Mouse (Mus musculus): Measurements from ENCODE around the gene Socs4. TPM values are rescaled to one million over a fixed set of nuclear protein-coding genes. Genes with fewer than 3 reads are reported as not detected.

Socs4 gene
- polyA plus RNA-seq, 1 experiment from 2014 or later, result 3.8 TPM

DNA sequence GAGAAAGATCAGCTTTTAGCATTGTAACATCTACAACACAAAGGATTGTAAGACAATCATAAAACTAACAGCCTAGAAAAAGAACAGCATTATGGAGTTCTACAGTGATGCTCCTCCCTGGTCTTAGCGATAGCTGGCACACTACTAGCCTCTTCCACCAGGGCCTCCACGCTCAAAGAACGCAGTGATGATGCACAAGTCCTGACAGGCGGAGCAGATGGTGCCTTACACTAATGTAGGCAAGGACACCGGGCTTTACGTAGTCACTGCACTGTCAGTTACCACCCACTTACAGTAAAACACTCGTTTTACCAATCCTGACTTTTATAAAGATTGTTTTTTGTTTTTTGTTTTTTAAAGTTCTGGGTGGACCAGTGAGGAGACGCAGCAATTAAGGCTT lies 10.9 kb upstream of the Socs4 start:
- Histone ChIP-seq H3K9ac (no peak overlapping the region), H3K27ac (no peak overlapping the region), H3K36me3 (peaks cover 54% of the 10 kb centered on the region), H3K4me2 (no peak overlapping the region), H3K4me1 (no peaks in the 10 kb centered on the region), H3K4me3 (no peak overlapping the region), H3K9me3 (no peaks in the 10 kb centered on the region), H3K27me3 (no peaks in the 10 kb centered on the region)
- no peak for ATAC-seq (ENCODE audit: borderline replicate concordance, extremely low read depth, low FRiP score, low TSS enrichment)
- WGBS, result 92% methylated on average over 8 of the region's 8 CpGs

DNA sequence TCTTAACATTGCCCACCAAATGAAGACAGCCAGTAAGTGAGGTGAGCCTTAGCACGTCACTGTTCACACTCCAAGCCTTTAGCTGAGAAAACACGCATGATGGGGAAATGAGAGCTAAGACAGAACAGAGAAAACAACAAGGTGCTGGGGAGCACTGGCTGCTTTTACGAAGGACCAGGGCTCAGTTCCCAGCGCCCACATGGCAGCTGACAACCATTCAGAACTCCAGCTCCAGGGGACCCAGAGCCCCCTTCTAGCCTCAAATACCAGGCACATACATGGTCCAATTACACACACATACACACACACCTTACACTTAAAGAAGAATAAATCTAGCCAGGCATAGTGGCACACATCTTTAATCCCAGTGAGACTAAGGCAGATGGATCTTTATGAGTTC lies 7.7 kb upstream of the Socs4 start:
- peaks cover 63% of the 10 kb centered on the region for H3K36me3 ChIP-seq
- H3K4me2 ChIP-seq, result no peak overlapping the region
- no peak overlapping the region for H3K4me3 ChIP-seq
- no peak overlapping the region for H3K9ac ChIP-seq
- no peak for ATAC-seq (ENCODE audit: borderline replicate concordance, extremely low read depth, low FRiP score, low TSS enrichment)
- no peaks in the 10 kb centered on the region for H3K27me3 ChIP-seq
- no peaks in the 10 kb centered on the region for H3K9me3 ChIP-seq
- no peaks in the 10 kb centered on the region for H3K4me1 ChIP-seq
- H3K27ac ChIP-seq, result no peak overlapping the region
- 95% methylated on average over 4 of the region's 4 CpGs for WGBS

DNA sequence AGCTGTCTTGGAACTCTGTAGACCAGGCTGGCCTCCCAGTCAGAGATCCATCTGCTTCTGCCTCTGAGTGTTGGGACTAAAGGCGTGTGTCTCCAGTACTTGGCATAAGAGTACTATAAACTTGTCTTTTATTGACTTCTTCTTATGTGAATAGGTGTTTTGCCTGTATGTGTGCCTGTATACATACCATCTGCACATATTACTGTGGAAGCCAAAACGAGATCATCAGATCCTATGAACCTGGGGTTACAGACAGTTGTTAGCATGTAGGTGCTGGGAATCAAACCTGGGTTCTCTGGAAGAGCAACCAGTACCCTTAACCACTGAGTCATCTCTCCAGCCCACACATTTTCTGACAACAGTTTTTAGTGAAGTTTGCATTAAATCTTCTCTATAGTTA lies 7.0 kb upstream of the Socs4 start:
- Histone ChIP-seq H3K4me1 (0 out of 2 replicates have a peak, but pooled peaks cover 5% of the 10 kb centered on the region), H3K4me3 (no peak overlapping the region), H3K36me3 (peaks cover 63% of the 10 kb centered on the region), H3K27ac (no peak overlapping the region), H3K9me3 (no peaks in the 10 kb centered on the region), H3K27me3 (no peaks in the 10 kb centered on the region), H3K4me2 (no peak overlapping the region), H3K9ac (no peak overlapping the region)
- WGBS, result 84% methylated on average over 2 of the region's 2 CpGs
- no peak for ATAC-seq (ENCODE audit: borderline replicate concordance, extremely low read depth, low FRiP score, low TSS enrichment)

GRCm38 (mm10) chr14:47273751-47274150 lies 3.0 kb upstream of the Socs4 start:
- no peaks in the 10 kb centered on the region for H3K27me3 ChIP-seq
- no peak overlapping the region for H3K4me3 ChIP-seq
- no peak overlapping the region for H3K9ac ChIP-seq
- H3K36me3 ChIP-seq, result peaks cover 33% of the 10 kb centered on the region
- H3K27ac ChIP-seq, result no peak overlapping the region
- no peaks in the 10 kb centered on the region for H3K9me3 ChIP-seq
- no peak for ATAC-seq (ENCODE audit: borderline replicate concordance, extremely low read depth, low FRiP score, low TSS enrichment)
- peaks cover 22% of the 10 kb centered on the region for H3K4me1 ChIP-seq
- H3K4me2 ChIP-seq, result no peak overlapping the region
- WGBS, result 87% methylated on average over 3 of the region's 3 CpGs

DNA sequence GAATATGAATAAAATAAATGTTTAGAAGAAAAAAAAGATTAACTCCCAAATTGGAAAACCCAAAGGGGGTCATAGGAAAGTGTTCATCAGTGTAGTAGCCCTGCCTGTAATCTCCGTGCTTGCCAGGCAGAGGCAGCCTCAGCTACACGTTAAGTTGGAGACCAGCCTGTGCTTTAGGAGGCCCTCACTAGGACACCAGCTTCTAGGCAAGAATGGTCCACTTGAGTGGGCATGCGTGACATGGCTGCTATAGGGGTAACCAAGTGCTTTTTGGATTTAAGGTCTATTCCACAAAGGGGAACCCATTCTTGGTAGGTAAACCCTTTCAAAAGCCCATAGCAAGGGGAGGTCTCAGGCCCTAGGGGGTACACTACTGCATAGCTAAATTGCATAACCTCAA lies 1.3 kb upstream of the Socs4 start:
- H3K4me1 ChIP-seq, result peaks cover 22% of the 10 kb centered on the region
- 19% methylated on average over 3 of the region's 3 CpGs for WGBS
- ATAC-seq (ENCODE audit: borderline replicate concordance, extremely low read depth, low FRiP score, low TSS enrichment), result no peak
- H3K4me2 ChIP-seq, result peak overlapping the region; percentile 69
- H3K9me3 ChIP-seq, result no peaks in the 10 kb centered on the region
- H3K9ac ChIP-seq, result peak overlapping the region; percentile 74
- no peaks in the 10 kb centered on the region for H3K27me3 ChIP-seq
- H3K4me3 ChIP-seq, result peak overlapping the region; percentile 88
- peaks cover 21% of the 10 kb centered on the region; the same call in 1 of the 2 replicates for H3K36me3 ChIP-seq
- H3K27ac ChIP-seq, result no peak overlapping the region

GRCm38 (mm10) chr14:47276036-47276603 lies 611 bp upstream of the Socs4 start:
- Histone ChIP-seq H3K27ac (peak overlapping the region; percentile 96), H3K9me3 (no peaks in the 10 kb centered on the region), H3K36me3 (peaks cover 17% of the 10 kb centered on the region; the same call in 1 of the 2 replicates), H3K27me3 (no peaks in the 10 kb centered on the region), H3K4me1 (peaks cover 22% of the 10 kb centered on the region), H3K4me3 (peak overlapping the region; percentile 88), H3K9ac (peak overlapping the region; percentile 74), H3K4me2 (peak overlapping the region; percentile 69)
- 2% methylated on average over 22 of the region's 22 CpGs for WGBS
- peak; percentile 21; the same call in 1 of the 2 replicates for ATAC-seq (ENCODE audit: borderline replicate concordance, extremely low read depth, low FRiP score, low TSS enrichment)

GRCm38 (mm10) chr14:47279058-47279457 lies 2.3 kb downstream of the Socs4 start:
- H3K4me2 ChIP-seq, result no peak overlapping the region
- no peak overlapping the region for H3K4me3 ChIP-seq
- H3K9me3 ChIP-seq, result no peaks in the 10 kb centered on the region
- no peak overlapping the region for H3K27ac ChIP-seq
- no peak overlapping the region for H3K9ac ChIP-seq
- 79% methylated on average over 2 of the region's 2 CpGs for WGBS
- H3K4me1 ChIP-seq, result peaks cover 31% of the 10 kb centered on the region
- H3K27me3 ChIP-seq, result no peaks in the 10 kb centered on the region
- ATAC-seq (ENCODE audit: borderline replicate concordance, extremely low read depth, low FRiP score, low TSS enrichment), result no peak
- H3K36me3 ChIP-seq, result no peaks in the 10 kb centered on the region

DNA sequence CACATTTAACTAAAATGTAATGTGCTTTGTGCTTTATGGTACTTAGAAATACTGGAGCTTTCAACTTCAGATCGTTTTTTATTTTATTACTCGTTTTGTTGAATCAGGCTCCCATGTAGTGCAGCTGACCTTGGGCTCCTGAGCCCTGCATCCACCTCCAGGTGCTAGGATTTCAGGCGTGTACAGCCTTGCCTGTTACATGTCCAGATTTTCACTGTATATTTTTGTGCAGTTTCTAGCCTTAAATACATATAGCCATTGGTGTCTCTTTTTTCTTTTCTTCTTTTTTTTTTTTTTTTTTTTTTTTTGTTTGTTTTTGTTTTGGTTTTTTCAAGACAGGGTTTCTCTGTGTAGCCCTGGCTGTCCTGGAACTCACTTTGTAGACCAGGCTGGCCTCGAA lies 4.8 kb downstream of the Socs4 start:
- 86% methylated on average over 4 of the region's 4 CpGs for WGBS
- no peaks in the 10 kb centered on the region for H3K36me3 ChIP-seq
- no peaks in the 10 kb centered on the region for H3K27me3 ChIP-seq
- H3K27ac ChIP-seq, result no peak overlapping the region
- no peak overlapping the region for H3K4me3 ChIP-seq
- peaks cover 16% of the 10 kb centered on the region; the same call in 1 of the 2 replicates for H3K4me1 ChIP-seq
- H3K9me3 ChIP-seq, result no peaks in the 10 kb centered on the region
- no peak overlapping the region for H3K9ac ChIP-seq
- H3K4me2 ChIP-seq, result no peak overlapping the region
- no peak for ATAC-seq (ENCODE audit: borderline replicate concordance, extremely low read depth, low FRiP score, low TSS enrichment)

GRCm38 (mm10) chr14:47283568-47283967 lies 6.8 kb downstream of the Socs4 start:
- Histone ChIP-seq H3K27me3 (no peaks in the 10 kb centered on the region), H3K9ac (no peak overlapping the region), H3K4me3 (no peak overlapping the region), H3K9me3 (no peaks in the 10 kb centered on the region), H3K4me2 (no peak overlapping the region), H3K4me1 (0 out of 2 replicates have a peak, but pooled peaks cover 9% of the 10 kb centered on the region), H3K27ac (no peak overlapping the region), H3K36me3 (no peaks in the 10 kb centered on the region)
- 40% methylated on average over 7 of the region's 7 CpGs for WGBS
- ATAC-seq (ENCODE audit: borderline replicate concordance, extremely low read depth, low FRiP score, low TSS enrichment), result no peak

DNA sequence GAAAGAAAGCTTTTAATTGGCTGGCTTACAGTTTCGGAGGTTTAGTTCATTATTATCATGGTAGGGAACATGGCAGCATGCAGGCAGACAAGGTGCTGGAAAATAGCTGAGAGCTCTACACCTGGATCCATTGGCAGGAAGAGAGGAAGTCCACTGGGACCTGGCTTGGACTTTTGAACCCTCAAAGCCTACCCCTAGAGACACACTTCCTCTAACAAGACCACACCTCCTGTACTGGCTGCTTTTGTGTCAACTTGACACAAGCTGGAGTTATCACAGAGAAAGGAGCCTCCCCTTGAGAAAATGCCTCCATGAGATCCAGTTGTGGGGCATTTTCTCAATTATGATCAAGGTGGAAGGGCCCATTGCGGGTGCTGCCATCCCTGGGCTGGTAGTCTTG lies 8.5 kb downstream of the Socs4 start:
- ATAC-seq (ENCODE audit: borderline replicate concordance, extremely low read depth, low FRiP score, low TSS enrichment), result no peak
- Histone ChIP-seq H3K27me3 (no peaks in the 10 kb centered on the region), H3K4me3 (no peak overlapping the region), H3K4me2 (no peak overlapping the region), H3K4me1 (0 out of 2 replicates have a peak, but pooled peaks cover 9% of the 10 kb centered on the region), H3K36me3 (peaks cover 7% of the 10 kb centered on the region; the same call in 1 of the 2 replicates), H3K9me3 (no peaks in the 10 kb centered on the region), H3K27ac (no peak overlapping the region), H3K9ac (no peak overlapping the region)
- 94% methylated on average over 2 of the region's 2 CpGs for WGBS

GRCm38 (mm10) chr14:47286215-47286614 lies 9.5 kb downstream of the Socs4 start:
- Histone ChIP-seq H3K27me3 (no peaks in the 10 kb centered on the region), H3K9ac (no peak overlapping the region), H3K36me3 (peaks cover 12% of the 10 kb centered on the region; the same call in 1 of the 2 replicates), H3K4me1 (0 out of 2 replicates have a peak, but pooled peaks cover 9% of the 10 kb centered on the region), H3K4me2 (no peak overlapping the region), H3K4me3 (no peak overlapping the region), H3K27ac (no peak overlapping the region), H3K9me3 (no peaks in the 10 kb centered on the region)
- no peak for ATAC-seq (ENCODE audit: borderline replicate concordance, extremely low read depth, low FRiP score, low TSS enrichment)
- WGBS, result 84% methylated on average over 1 of the region's 1 CpGs

DNA sequence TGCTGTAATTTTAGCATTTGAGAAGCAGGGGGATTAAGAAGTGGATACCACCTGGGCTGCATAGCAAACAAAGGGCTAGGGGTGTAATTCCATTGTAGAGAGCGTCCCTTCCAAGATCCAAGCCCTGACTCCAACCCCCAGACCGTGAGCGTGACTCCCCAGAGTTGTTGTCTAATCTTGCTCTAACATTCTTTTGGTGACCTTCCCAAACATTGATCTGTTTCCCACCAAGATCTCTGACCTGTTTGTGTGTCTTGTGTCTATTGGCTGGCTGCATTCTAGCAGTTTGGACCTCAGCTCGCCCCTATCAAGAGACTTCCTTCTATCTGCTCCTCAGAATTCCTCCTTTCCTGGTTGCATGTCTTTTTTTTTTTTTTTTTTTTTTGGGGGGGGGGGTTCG lies 10.3 kb downstream of the Socs4 start:
- peaks cover 12% of the 10 kb centered on the region; the same call in 1 of the 2 replicates for H3K36me3 ChIP-seq
- no peaks in the 10 kb centered on the region for H3K9me3 ChIP-seq
- H3K27me3 ChIP-seq, result no peaks in the 10 kb centered on the region
- H3K4me3 ChIP-seq, result no peak overlapping the region
- H3K4me2 ChIP-seq, result no peak overlapping the region
- ATAC-seq (ENCODE audit: borderline replicate concordance, extremely low read depth, low FRiP score, low TSS enrichment), result no peak
- H3K4me1 ChIP-seq, result 0 out of 2 replicates have a peak, but pooled peaks cover 9% of the 10 kb centered on the region
- no peak overlapping the region for H3K9ac ChIP-seq
- 87% methylated on average over 5 of the region's 5 CpGs for WGBS
- H3K27ac ChIP-seq, result no peak overlapping the region

Measured in lung, embryonic 15.5 days (tissue).